Mouse (Mus musculus) limb, embryonic 10.5 days (tissue): ENCODE measurements around the gene Zfp692. TPM values are rescaled to one million over a fixed set of nuclear protein-coding genes. Genes with fewer than 3 reads are reported as not detected.
"Not testable (repeated sequence)": the region's sequence is repeated elsewhere in the genome, so short reads cannot be mapped to it uniquely, and the experiment has no call there.

Experiments
- DNase-seq: peaks from one replicate; pipeline ENCODE4 v3.0.0-alpha.2; 2017; ENCODE audit warnings: low spot score
- H3K27ac ChIP-seq: fragments of 300-500 bp; sonication (generic); 2 replicates; pipeline ENCODE4 v1.5.1; 2016; ENCODE audit warnings: mild to moderate bottlenecking
- H3K27me3 ChIP-seq: fragments of 300-500 bp; sonication (generic); 2 replicates; pipeline ENCODE4 v1.6.1; 2016; ENCODE audit warnings: low read depth, mild to moderate bottlenecking; ENCODE audit not compliant: poor library complexity, severe bottlenecking
- H3K36me3 ChIP-seq: fragments of 300-500 bp; sonication (generic); 2 replicates; pipeline ENCODE4 v1.6.1; 2016; ENCODE audit warnings: mild to moderate bottlenecking, moderate library complexity
- H3K4me1 ChIP-seq: fragments of 300-500 bp; sonication (generic); 2 replicates; pipeline ENCODE4 v1.6.1; 2016
- H3K4me3 ChIP-seq: fragments of 300-500 bp; sonication (generic); 2 replicates; pipeline ENCODE4 v1.5.1; 2016; ENCODE audit warnings: mild to moderate bottlenecking, moderate library complexity
- H3K9me3 ChIP-seq: fragments of 300-500 bp; sonication (generic); replicated peaks from 2 replicates; pipeline ENCODE4 v1.6.1; 2016; ENCODE audit warnings: mild to moderate bottlenecking
- WGBS: fragments of 180-500 bp; shearing (Covaris S2); methylation state at CpG from one replicate; pipeline ENCODE4 v1.1.7; 2016; 5-methylcytosine and 5-hydroxymethylcytosine counted together
- polyA plus RNA-seq: library from polyadenylated mRNA; unstranded; fragments of >200 nt; fragmentation: Nextera tagmentation; extraction: Ambion mirVana; gene quantifications from 2 replicates; pipeline ENCODE4 v1.2.1, GENCODE M21; 2016

Gene Zfp692
- polyA plus RNA-seq, 1 experiment from 2014 or later, result 24.0 TPM

DNA sequence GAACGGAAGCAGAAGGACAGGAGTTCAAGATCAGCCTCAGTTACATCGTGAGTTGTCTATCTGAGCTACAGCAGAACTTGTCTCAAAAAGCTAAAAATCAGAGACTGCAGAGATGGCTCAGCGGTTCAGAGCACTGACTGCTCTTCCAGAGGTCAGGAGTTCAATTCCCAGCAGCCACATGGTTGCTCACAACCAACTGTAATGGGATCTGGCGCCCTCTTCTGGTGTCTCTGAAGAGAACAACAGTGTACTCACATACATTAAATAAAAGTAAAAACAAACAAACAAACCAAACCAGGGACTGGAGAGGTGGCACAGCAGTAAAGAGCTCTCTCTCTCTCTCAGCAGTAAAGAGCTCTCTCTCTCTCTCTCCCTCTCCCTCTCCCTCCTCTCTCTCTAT, 43.8 kb downstream of the Zfp692 start:
- Histone ChIP-seq H3K4me1 (no peaks in the 10 kb centered on the region), H3K9me3 (no peaks in the 10 kb centered on the region), H3K27me3 (no peaks in the 10 kb centered on the region), H3K27ac (no peak overlapping the region), H3K4me3 (no peak overlapping the region), H3K36me3 (peaks cover 28% of the 10 kb centered on the region)
- 71% methylated on average over 4 of the region's 4 CpGs for WGBS
- no peak for DNase-seq

DNA sequence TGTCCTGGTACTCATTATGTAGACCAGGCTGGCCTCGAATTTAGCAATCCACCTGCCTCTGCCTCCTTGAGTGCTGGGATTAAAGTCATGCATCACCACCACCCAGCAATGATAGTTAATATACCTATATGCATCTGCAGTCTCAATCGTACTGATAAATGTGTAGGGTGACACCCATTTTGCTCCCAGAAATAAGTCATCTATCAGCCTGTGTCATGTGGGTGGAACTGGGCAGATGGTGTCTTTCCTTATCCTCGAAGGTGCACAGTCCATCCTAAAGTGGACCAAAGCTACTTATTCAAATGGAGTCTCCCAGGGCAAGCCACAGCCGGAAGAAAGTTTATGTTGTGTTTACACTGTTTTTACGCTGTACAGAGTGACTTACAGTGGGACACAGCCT, 44.3 kb downstream of the Zfp692 start:
- Histone ChIP-seq H3K4me3 (no peak overlapping the region), H3K27me3 (no peaks in the 10 kb centered on the region), H3K9me3 (no peaks in the 10 kb centered on the region), H3K27ac (no peak overlapping the region), H3K36me3 (peaks cover 22% of the 10 kb centered on the region), H3K4me1 (no peaks in the 10 kb centered on the region)
- WGBS, result 83% methylated on average over 5 of the region's 5 CpGs
- DNase-seq, result no peak

DNA sequence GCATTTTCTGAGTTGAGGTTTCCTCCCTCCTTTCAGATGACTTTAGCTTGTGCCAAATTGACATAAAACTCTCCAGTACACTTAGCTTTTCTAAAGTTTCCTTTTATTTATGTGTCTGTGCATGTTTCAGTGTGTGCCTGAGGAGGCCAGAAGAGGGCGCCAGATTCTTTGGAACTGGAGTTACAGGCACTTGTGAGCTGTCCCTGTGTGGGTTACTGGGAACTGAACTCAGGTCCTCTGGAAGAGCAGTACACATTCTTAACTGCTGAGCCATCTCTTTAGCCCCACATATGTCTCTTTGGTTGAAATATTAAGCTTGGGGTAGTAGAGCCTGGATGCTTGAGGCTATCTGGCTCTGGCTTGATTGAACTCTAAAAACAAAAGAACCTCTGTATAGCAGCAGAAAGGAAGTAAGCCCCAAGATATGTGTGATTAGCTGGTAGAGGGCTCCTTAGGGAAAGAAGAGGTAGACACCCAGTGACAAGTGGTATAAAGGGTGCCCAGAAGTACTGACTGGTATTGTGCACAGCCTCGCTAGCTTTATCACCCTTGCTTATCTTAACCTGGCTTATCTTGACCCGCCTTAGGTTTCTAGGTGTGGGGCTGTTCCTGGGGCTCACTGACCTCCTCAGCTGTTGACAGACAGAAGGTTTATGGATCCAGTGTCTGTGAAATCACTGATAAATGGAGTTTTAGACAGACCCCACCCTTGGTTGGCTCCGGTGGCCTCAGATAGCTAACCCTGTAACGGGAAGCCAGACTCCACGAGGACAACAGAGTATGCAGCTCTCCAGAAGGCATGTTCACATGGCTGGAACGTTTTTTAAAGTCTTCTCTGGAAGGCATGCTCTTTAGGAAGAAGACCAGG, 46.0 kb downstream of the Zfp692 start:
- H3K27ac ChIP-seq, result no peak overlapping the region
- H3K36me3 ChIP-seq, result peaks cover 5% of the 10 kb centered on the region; the same call in 1 of the 2 replicates
- H3K4me3 ChIP-seq, result no peak overlapping the region
- peak; percentile 33 for DNase-seq
- H3K4me1 ChIP-seq, result no peaks in the 10 kb centered on the region
- WGBS, result 62% methylated on average over 7 of the region's 7 CpGs
- no peaks in the 10 kb centered on the region for H3K9me3 ChIP-seq
- H3K27me3 ChIP-seq, result no peaks in the 10 kb centered on the region

DNA sequence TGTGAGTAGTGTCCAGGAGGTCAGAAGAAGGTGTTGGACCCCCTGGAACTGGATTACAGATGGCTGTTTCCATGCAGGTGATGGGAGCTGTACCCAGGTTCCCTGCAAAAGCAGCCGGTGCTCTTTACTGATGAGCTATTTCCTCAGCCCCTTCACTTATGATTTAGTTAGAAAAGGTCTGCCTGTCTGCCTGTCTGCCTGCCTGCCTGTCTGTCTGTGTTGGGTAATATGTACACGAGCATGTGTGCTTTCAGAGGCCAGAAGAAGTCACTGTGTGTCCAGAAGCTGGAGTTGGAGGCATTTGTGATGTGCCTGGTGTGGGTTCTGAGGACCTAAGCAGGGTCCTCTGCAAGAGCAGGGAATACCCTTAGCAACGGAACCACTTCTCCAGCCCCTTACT, 46.8 kb downstream of the Zfp692 start:
- WGBS, result 86% methylated on average over 3 of the region's 3 CpGs
- Histone ChIP-seq H3K36me3 (no peaks in the 10 kb centered on the region), H3K27me3 (no peaks in the 10 kb centered on the region), H3K9me3 (no peaks in the 10 kb centered on the region), H3K4me3 (no peak overlapping the region), H3K4me1 (no peaks in the 10 kb centered on the region), H3K27ac (no peak overlapping the region)
- no peak for DNase-seq

DNA sequence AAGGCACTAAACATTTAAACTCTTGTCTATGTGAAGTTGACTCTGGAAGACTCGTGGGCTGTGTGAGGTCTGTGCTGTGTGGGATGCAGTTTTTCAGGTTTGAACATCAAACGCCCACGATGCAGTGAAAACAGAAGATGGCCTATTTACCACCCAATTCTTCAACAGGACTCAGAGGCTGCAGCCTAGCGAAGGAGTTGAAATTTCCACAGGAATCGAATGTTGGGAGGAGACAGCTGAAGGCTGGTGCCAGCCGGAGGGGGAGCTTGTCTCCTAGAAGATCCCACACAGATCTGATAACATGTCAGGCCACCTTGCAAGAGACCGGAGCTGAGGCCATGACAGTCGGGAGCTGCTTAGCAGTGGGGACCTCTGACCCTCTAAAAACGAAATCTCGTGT, 47.6 kb downstream of the Zfp692 start:
- no peak overlapping the region for H3K4me3 ChIP-seq
- WGBS, result 72% methylated on average over 10 of the region's 10 CpGs
- no peak overlapping the region for H3K27ac ChIP-seq
- no peak for DNase-seq
- H3K36me3 ChIP-seq, result no peaks in the 10 kb centered on the region
- H3K4me1 ChIP-seq, result no peaks in the 10 kb centered on the region
- H3K9me3 ChIP-seq, result no peaks in the 10 kb centered on the region
- no peaks in the 10 kb centered on the region for H3K27me3 ChIP-seq

DNA sequence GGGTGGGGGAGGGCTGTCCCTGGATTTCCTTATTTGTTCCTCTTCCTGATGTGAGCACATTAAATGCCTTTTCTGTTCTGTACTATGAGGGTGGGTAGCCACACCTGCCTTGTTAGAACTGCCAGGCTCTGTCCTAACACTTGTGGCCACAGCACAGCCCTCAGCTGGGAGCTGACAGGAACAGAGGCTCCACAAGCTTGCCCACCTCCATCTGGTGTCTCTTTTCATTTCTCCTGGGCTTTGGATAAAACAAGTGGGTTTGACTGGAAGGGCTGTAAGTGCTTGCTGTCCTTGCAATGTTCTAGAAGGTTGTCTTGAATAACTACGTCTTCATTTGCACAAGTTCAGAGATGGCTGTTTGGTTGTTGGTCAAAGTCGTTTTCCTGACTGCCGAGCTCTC, 48.1 kb downstream of the Zfp692 start:
- WGBS, result 87% methylated on average over 3 of the region's 3 CpGs
- no peak overlapping the region for H3K27ac ChIP-seq
- H3K36me3 ChIP-seq, result no peaks in the 10 kb centered on the region
- DNase-seq, result no peak
- no peaks in the 10 kb centered on the region for H3K4me1 ChIP-seq
- no peak overlapping the region for H3K4me3 ChIP-seq
- H3K27me3 ChIP-seq, result no peaks in the 10 kb centered on the region
- no peaks in the 10 kb centered on the region for H3K9me3 ChIP-seq

DNA sequence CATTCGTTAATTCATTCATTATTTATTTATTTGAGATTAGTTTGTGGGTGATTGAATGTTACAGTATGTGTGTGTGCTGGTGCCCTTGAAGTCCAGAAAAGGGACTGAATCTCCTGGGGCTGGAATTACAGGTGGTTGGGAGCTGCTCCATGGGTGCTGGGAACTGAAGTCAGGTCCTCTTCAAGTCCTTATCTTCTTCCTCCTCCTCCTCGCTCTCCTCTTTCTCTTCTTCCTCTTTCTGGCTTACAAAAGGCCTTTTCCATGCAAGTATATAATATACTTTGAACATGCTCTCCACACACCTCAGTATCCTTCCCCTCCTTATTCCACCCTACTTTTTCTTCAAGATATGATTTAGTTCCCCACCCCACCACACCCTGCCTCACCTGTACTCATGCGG, 50.2 kb downstream of the Zfp692 start:
- Histone ChIP-seq H3K27ac (no peak overlapping the region), H3K36me3 (no peaks in the 10 kb centered on the region), H3K9me3 (no peaks in the 10 kb centered on the region), H3K4me3 (no peak overlapping the region), H3K27me3 (no peaks in the 10 kb centered on the region), H3K4me1 (no peaks in the 10 kb centered on the region)
- 86% methylated on average over 3 of the region's 3 CpGs for WGBS
- DNase-seq, result no peak

DNA sequence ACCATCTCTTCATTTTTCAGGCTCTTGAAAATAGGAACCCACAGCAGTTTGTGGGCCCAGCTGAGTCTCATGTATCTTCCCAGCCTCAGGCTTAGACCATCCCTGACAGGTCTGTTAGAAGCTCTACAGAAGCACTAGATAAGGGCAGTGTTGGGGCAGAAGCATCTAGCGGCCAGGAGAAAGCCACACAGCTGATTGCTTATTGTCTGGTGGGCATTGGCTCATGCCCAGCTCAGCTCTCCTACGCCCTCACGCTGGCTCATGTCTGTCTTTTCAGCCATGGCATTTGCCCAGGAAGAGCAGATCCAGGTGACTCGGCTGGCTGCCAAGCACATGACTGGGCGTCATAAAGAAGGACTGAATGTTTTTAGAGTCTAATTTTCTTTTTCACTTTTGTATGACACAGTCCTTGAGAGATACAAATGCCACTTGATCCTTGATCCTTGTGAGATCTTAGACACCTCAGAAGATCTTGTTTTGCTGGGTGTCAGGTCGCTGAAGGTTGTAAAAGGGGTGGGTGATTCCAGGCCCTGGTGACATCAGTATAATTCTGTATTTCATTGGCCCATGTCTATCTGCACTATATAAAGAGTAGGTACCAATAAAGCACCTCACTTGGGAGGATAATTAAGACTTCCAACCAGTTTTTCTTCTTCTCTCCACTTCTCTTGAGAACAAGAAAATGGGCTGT, 51.1 kb downstream of the Zfp692 start:
- 89% methylated on average over 6 of the region's 6 CpGs for WGBS
- H3K27ac ChIP-seq, result no peak overlapping the region
- no peak for DNase-seq

DNA sequence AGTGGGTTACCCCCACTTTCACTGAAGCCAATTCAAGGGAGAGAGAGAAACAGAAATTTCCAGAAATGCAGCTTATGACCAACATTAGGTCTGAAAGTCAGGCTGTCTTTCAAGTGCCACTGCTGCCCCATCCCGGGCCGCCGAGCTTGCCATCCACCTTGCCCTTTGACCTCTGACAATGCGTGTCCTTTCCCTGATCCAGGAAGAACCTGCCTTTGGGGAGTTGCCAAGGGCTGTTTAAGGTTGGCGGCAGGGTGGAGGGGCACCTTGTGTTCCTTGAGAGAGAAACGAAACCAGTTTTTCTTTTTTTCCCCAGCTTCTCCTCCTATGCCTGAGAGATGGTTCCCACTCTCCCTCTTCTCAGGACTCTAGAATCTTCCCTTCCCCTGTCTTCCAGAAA, 55.7 kb downstream of the Zfp692 start:
- H3K4me1 ChIP-seq, DNase-seq, H3K36me3 ChIP-seq, H3K9me3 ChIP-seq, H3K27me3 ChIP-seq, H3K27ac ChIP-seq, H3K4me3 ChIP-seq: not testable (repeated sequence)
- WGBS, result no CpG with 5 or more reads among the region's 6 CpGs

More for the DNA sequence above, 51.1 kb downstream of the Zfp692 start:
- H3K27me3 ChIP-seq, result no peaks in the 10 kb centered on the region
- no peaks in the 10 kb centered on the region for H3K9me3 ChIP-seq
- no peak overlapping the region for H3K4me3 ChIP-seq
- H3K36me3 ChIP-seq, result no peaks in the 10 kb centered on the region
- no peaks in the 10 kb centered on the region for H3K4me1 ChIP-seq

Other genes with a start within 250 kb of the Zfp692 start
- gene Gm12248, start 213.9 kb upstream of the Zfp692 start, polyA plus RNA-seq, result not detected in 2 replicates
- 107 and 113 TPM in 2 replicates for gene Cnot8, start 202.9 kb upstream of the Zfp692 start, polyA plus RNA-seq
- gene Gemin5, start 138.5 kb upstream of the Zfp692 start, polyA plus RNA-seq, result 35.8 and 40.1 TPM in 2 replicates
- gene Mrpl22, start 135.4 kb upstream of the Zfp692 start, polyA plus RNA-seq, result 143 and 156 TPM in 2 replicates
- 1.3 TPM in 2 replicates for gene Igtp, start 107.5 kb upstream of the Zfp692 start, polyA plus RNA-seq
- gene Irgm2, start 107.5 kb upstream of the Zfp692 start, polyA plus RNA-seq, result 0.05 and 0.50 TPM in 2 replicates
- gene 4930438A08Rik, start 32.3 kb upstream of the Zfp692 start, polyA plus RNA-seq, result not detected in 2 replicates
- 22.1 and 25.7 TPM in 2 replicates for gene Zfp672, start 23.3 kb downstream of the Zfp692 start, polyA plus RNA-seq
- gene Sh3bp5l, start 23.7 kb downstream of the Zfp692 start, polyA plus RNA-seq, result 35.2 and 37.7 TPM in 2 replicates
- not detected in 2 replicates for gene Lypd8, start 72.0 kb downstream of the Zfp692 start, polyA plus RNA-seq
- not detected in 2 replicates for gene 1810065E05Rik, start 114.0 kb downstream of the Zfp692 start, polyA plus RNA-seq
- not detected in 2 replicates for gene Gm12253, start 125.5 kb downstream of the Zfp692 start, polyA plus RNA-seq
- not detected in 2 replicates for gene Lypd9, start 145.9 kb downstream of the Zfp692 start, polyA plus RNA-seq
- gene Olfr30, start 155.2 kb downstream of the Zfp692 start, polyA plus RNA-seq, result not detected in 2 replicates
- gene Olfr332, start 185.5 kb downstream of the Zfp692 start, polyA plus RNA-seq, result not detected in 2 replicates
- not detected in 2 replicates for gene Olfr331, start 195.5 kb downstream of the Zfp692 start, polyA plus RNA-seq
- gene Olfr330, start 227.8 kb downstream of the Zfp692 start, polyA plus RNA-seq, result not detected in 2 replicates
- gene Olfr329-ps, start 239.4 kb downstream of the Zfp692 start, polyA plus RNA-seq, result not detected in 2 replicates
- gene Olfr328, start 248.6 kb downstream of the Zfp692 start, polyA plus RNA-seq, result 0.05 TPM in 1 of 2 replicates, not detected in the other